Mouse (Mus musculus): Measurements from ENCODE around the gene Cux1. TPM values are rescaled to one million over a fixed set of nuclear protein-coding genes. Genes with fewer than 3 reads are reported as not detected.

Gene Cux1
- polyA plus RNA-seq, 1 experiment, result 42.1 TPM

GRCm38 (mm10) chr5:136510609-136511008 lies 56.7 kb downstream of the Cux1 start:
- TF ChIP-seq CTCF (IDR thresholded peaks at IDR 0.05; ENCODE audit: extremely low read depth, insufficient read length, insufficient replicate concordance, low read depth, low read length) (no peak), POLR2A (IDR thresholded peaks at IDR 0.05; ENCODE audit: low read depth, low read length) (no peak)
- 92% methylated on average over 5 of the region's 5 CpGs for WGBS
- no peak overlapping the region for H3K4me3 ChIP-seq (ENCODE audit: low read depth, low read length)
- no peak overlapping the region for H3K27ac ChIP-seq (ENCODE audit: insufficient read depth, low read depth, low read length)
- no peaks in the 10 kb centered on the region for H3K36me3 ChIP-seq (ENCODE audit: control insufficient read depth, insufficient read depth, low read length)
- H3K4me1 ChIP-seq (ENCODE audit: control insufficient read depth, insufficient read depth, insufficient read length, low read length), result peaks cover 19% of the 10 kb centered on the region; the same call in 1 of the 2 replicates
- no peaks in the 10 kb centered on the region for H3K27me3 ChIP-seq (ENCODE audit: control insufficient read depth, insufficient read depth, low read length)

- TF ChIP-seq POLR2A (IDR thresholded peaks at IDR 0.05; ENCODE audit: low read depth, low read length), result no peak
- no peak for TF ChIP-seq CTCF (IDR thresholded peaks at IDR 0.05; ENCODE audit: extremely low read depth, insufficient read length, insufficient replicate concordance, low read depth, low read length)
These were observed 59.7 kb downstream of the Cux1 start for GRCm38 (mm10) chr5:136507629-136508028.

GRCm38 (mm10) chr5:136506262-136506661 lies 61.0 kb downstream of the Cux1 start:
- no peak overlapping the region for H3K27ac ChIP-seq (ENCODE audit: insufficient read depth, low read depth, low read length)
- TF ChIP-seq CTCF (IDR thresholded peaks at IDR 0.05; ENCODE audit: extremely low read depth, insufficient read length, insufficient replicate concordance, low read depth, low read length) (no peak), POLR2A (IDR thresholded peaks at IDR 0.05; ENCODE audit: low read depth, low read length) (no peak)
- no peaks in the 10 kb centered on the region for H3K36me3 ChIP-seq (ENCODE audit: control insufficient read depth, insufficient read depth, low read length)
- WGBS, result 94% methylated on average over 1 of the region's 1 CpGs
- H3K4me3 ChIP-seq (ENCODE audit: low read depth, low read length), result no peak overlapping the region
- H3K4me1 ChIP-seq (ENCODE audit: control insufficient read depth, insufficient read depth, insufficient read length, low read length), result peaks cover 7% of the 10 kb centered on the region
- H3K27me3 ChIP-seq (ENCODE audit: control insufficient read depth, insufficient read depth, low read length), result no peaks in the 10 kb centered on the region

More at GRCm38 (mm10) chr5:136507629-136508028, 59.7 kb downstream of the Cux1 start:
- no peak overlapping the region for H3K4me3 ChIP-seq (ENCODE audit: low read depth, low read length)
- WGBS, result 87% methylated on average over 4 of the region's 4 CpGs
- no peaks in the 10 kb centered on the region for H3K27me3 ChIP-seq (ENCODE audit: control insufficient read depth, insufficient read depth, low read length)
- H3K27ac ChIP-seq (ENCODE audit: insufficient read depth, low read depth, low read length), result no peak overlapping the region
- no peaks in the 10 kb centered on the region for H3K36me3 ChIP-seq (ENCODE audit: control insufficient read depth, insufficient read depth, low read length)
- peaks cover 11% of the 10 kb centered on the region for H3K4me1 ChIP-seq (ENCODE audit: control insufficient read depth, insufficient read depth, insufficient read length, low read length)

GRCm38 (mm10) chr5:136502491-136503086 lies 64.7 kb downstream of the Cux1 start:
- H3K4me3 ChIP-seq (ENCODE audit: low read depth, low read length), result no peak overlapping the region
- H3K27ac ChIP-seq (ENCODE audit: insufficient read depth, low read depth, low read length), result no peak overlapping the region
- H3K36me3 ChIP-seq (ENCODE audit: control insufficient read depth, insufficient read depth, low read length), result no peaks in the 10 kb centered on the region
- TF ChIP-seq POLR2A (IDR thresholded peaks at IDR 0.05; ENCODE audit: low read depth, low read length), result no peak
- WGBS, result 69% methylated on average over 5 of the region's 5 CpGs
- H3K27me3 ChIP-seq (ENCODE audit: control insufficient read depth, insufficient read depth, low read length), result no peaks in the 10 kb centered on the region
- peaks cover 10% of the 10 kb centered on the region for H3K4me1 ChIP-seq (ENCODE audit: control insufficient read depth, insufficient read depth, insufficient read length, low read length)

- TF ChIP-seq POLR2A (IDR thresholded peaks at IDR 0.05; ENCODE audit: low read depth, low read length) (no peak), CTCF (IDR thresholded peaks at IDR 0.05; ENCODE audit: extremely low read depth, insufficient read length, insufficient replicate concordance, low read depth, low read length) (no peak)
- no peak overlapping the region for H3K4me3 ChIP-seq (ENCODE audit: low read depth, low read length)
- H3K36me3 ChIP-seq (ENCODE audit: control insufficient read depth, insufficient read depth, low read length), result no peaks in the 10 kb centered on the region
- peaks cover 10% of the 10 kb centered on the region for H3K4me1 ChIP-seq (ENCODE audit: control insufficient read depth, insufficient read depth, insufficient read length, low read length)
- H3K27me3 ChIP-seq (ENCODE audit: control insufficient read depth, insufficient read depth, low read length), result no peaks in the 10 kb centered on the region
- WGBS, result 49% methylated on average over 6 of the region's 6 CpGs
- no peak overlapping the region for H3K27ac ChIP-seq (ENCODE audit: insufficient read depth, low read depth, low read length)
These were observed 66.9 kb downstream of the Cux1 start for GRCm38 (mm10) chr5:136500307-136500871.

- Histone ChIP-seq H3K27ac (ENCODE audit: insufficient read depth, low read depth, low read length) (no peak overlapping the region), H3K4me3 (ENCODE audit: low read depth, low read length) (no peak overlapping the region), H3K36me3 (ENCODE audit: control insufficient read depth, insufficient read depth, low read length) (no peaks in the 10 kb centered on the region), H3K27me3 (ENCODE audit: control insufficient read depth, insufficient read depth, low read length) (no peaks in the 10 kb centered on the region), H3K4me1 (ENCODE audit: control insufficient read depth, insufficient read depth, insufficient read length, low read length) (peaks cover 7% of the 10 kb centered on the region)
- 89% methylated on average over 2 of the region's 2 CpGs for WGBS
- TF ChIP-seq CTCF (IDR thresholded peaks at IDR 0.05; ENCODE audit: extremely low read depth, insufficient read length, insufficient replicate concordance, low read depth, low read length) (no peak), POLR2A (IDR thresholded peaks at IDR 0.05; ENCODE audit: low read depth, low read length) (no peak)
These were observed 68.0 kb downstream of the Cux1 start for GRCm38 (mm10) chr5:136499316-136499715.

GRCm38 (mm10) chr5:136498741-136499140 lies 68.5 kb downstream of the Cux1 start:
- 90% methylated on average over 3 of the region's 3 CpGs for WGBS
- Histone ChIP-seq H3K4me3 (ENCODE audit: low read depth, low read length) (no peak overlapping the region), H3K27me3 (ENCODE audit: control insufficient read depth, insufficient read depth, low read length) (no peaks in the 10 kb centered on the region), H3K36me3 (ENCODE audit: control insufficient read depth, insufficient read depth, low read length) (no peaks in the 10 kb centered on the region), H3K27ac (ENCODE audit: insufficient read depth, low read depth, low read length) (no peak overlapping the region), H3K4me1 (ENCODE audit: control insufficient read depth, insufficient read depth, insufficient read length, low read length) (peaks cover 3% of the 10 kb centered on the region)
- TF ChIP-seq CTCF (IDR thresholded peaks at IDR 0.05; ENCODE audit: extremely low read depth, insufficient read length, insufficient replicate concordance, low read depth, low read length) (no peak), POLR2A (IDR thresholded peaks at IDR 0.05; ENCODE audit: low read depth, low read length) (no peak)
